Mouse (Mus musculus): ENCODE measurements at regions not wholly inside any gene's neighbourhood (a gene's known extent, or its start where the extent isn't known, plus 50 kb on each side); places are given as distances from the start of the nearest gene placed in this dataset.

- WGBS, result 41% methylated on average over 3 of the region's 3 CpGs
- ATAC-seq, result no peak
- Histone ChIP-seq H3K9ac (ENCODE audit: low read depth, low read length) (no peak overlapping the region), H3K36me3 (ENCODE audit: control insufficient read depth, insufficient read depth, low read length) (no peaks in the 10 kb centered on the region), H3K27me3 (replicated peaks; ENCODE audit: control insufficient read depth, insufficient read depth, low read length) (no peaks in the 10 kb centered on the region), H3K4me3 (ENCODE audit: low read length) (no peak overlapping the region), H3K4me2 (ENCODE audit: low read depth, low read length) (no peak overlapping the region), H3K27ac (ENCODE audit: low read length) (no peak overlapping the region), H3K4me1 (ENCODE audit: control insufficient read depth, insufficient read depth, low read length) (no peaks in the 10 kb centered on the region), H3K9me3 (ENCODE audit: control insufficient read depth, low read length) (no peaks in the 10 kb centered on the region)
Measured at GRCm38 (mm10) chr13:101235110-101235509, 401.9 kb upstream of the Slc30a5 start.

GRCm38 (mm10) chr13:101234550-101234949 is 401.3 kb upstream of the Slc30a5 start:
- H3K9ac ChIP-seq (ENCODE audit: low read depth, low read length), result no peak overlapping the region
- H3K9me3 ChIP-seq (ENCODE audit: control insufficient read depth, low read length), result no peaks in the 10 kb centered on the region
- H3K4me2 ChIP-seq (ENCODE audit: low read depth, low read length), result no peak overlapping the region
- H3K27ac ChIP-seq (ENCODE audit: low read length), result no peak overlapping the region
- H3K36me3 ChIP-seq (ENCODE audit: control insufficient read depth, insufficient read depth, low read length), result no peaks in the 10 kb centered on the region
- WGBS, result 67% methylated on average over 10 of the region's 10 CpGs
- H3K4me3 ChIP-seq (ENCODE audit: low read length), result no peak overlapping the region
- no peak for ATAC-seq
- H3K4me1 ChIP-seq (ENCODE audit: control insufficient read depth, insufficient read depth, low read length), result no peaks in the 10 kb centered on the region
- H3K27me3 ChIP-seq (replicated peaks; ENCODE audit: control insufficient read depth, insufficient read depth, low read length), result no peaks in the 10 kb centered on the region

GRCm38 (mm10) chr13:101233843-101234281 is 400.6 kb upstream of the Slc30a5 start:
- H3K9ac ChIP-seq (ENCODE audit: low read depth, low read length), result no peak overlapping the region
- no peak overlapping the region for H3K27ac ChIP-seq (ENCODE audit: low read length)
- H3K4me2 ChIP-seq (ENCODE audit: low read depth, low read length), result no peak overlapping the region
- no peaks in the 10 kb centered on the region for H3K27me3 ChIP-seq (replicated peaks; ENCODE audit: control insufficient read depth, insufficient read depth, low read length)
- 20% methylated on average over 5 of the region's 5 CpGs for WGBS
- H3K36me3 ChIP-seq (ENCODE audit: control insufficient read depth, insufficient read depth, low read length), result no peaks in the 10 kb centered on the region
- peak; percentile 40; the same call in 1 of the 2 replicates for ATAC-seq
- no peak overlapping the region for H3K4me3 ChIP-seq (ENCODE audit: low read length)
- no peaks in the 10 kb centered on the region for H3K9me3 ChIP-seq (ENCODE audit: control insufficient read depth, low read length)
- no peaks in the 10 kb centered on the region for H3K4me1 ChIP-seq (ENCODE audit: control insufficient read depth, insufficient read depth, low read length)

GRCm38 (mm10) chr13:101233181-101233842 is 400.1 kb upstream of the Slc30a5 start:
- Histone ChIP-seq H3K4me1 (ENCODE audit: control insufficient read depth, insufficient read depth, low read length) (no peaks in the 10 kb centered on the region), H3K4me3 (ENCODE audit: low read length) (no peak overlapping the region), H3K9ac (ENCODE audit: low read depth, low read length) (no peak overlapping the region), H3K27ac (ENCODE audit: low read length) (no peak overlapping the region), H3K27me3 (replicated peaks; ENCODE audit: control insufficient read depth, insufficient read depth, low read length) (no peaks in the 10 kb centered on the region), H3K4me2 (ENCODE audit: low read depth, low read length) (no peak overlapping the region), H3K36me3 (ENCODE audit: control insufficient read depth, insufficient read depth, low read length) (no peaks in the 10 kb centered on the region), H3K9me3 (ENCODE audit: control insufficient read depth, low read length) (no peaks in the 10 kb centered on the region)
- WGBS, result 43% methylated on average over 8 of the region's 8 CpGs
- ATAC-seq, result peak; percentile 59; the same call in 1 of the 2 replicates

GRCm38 (mm10) chr13:101229861-101230260 is 396.6 kb upstream of the Slc30a5 start:
- no peaks in the 10 kb centered on the region for H3K4me1 ChIP-seq (ENCODE audit: control insufficient read depth, insufficient read depth, low read length)
- no peak for ATAC-seq
- H3K36me3 ChIP-seq (ENCODE audit: control insufficient read depth, insufficient read depth, low read length), result no peaks in the 10 kb centered on the region
- H3K4me3 ChIP-seq (ENCODE audit: low read length), result no peak overlapping the region
- H3K4me2 ChIP-seq (ENCODE audit: low read depth, low read length), result no peak overlapping the region
- H3K27me3 ChIP-seq (replicated peaks; ENCODE audit: control insufficient read depth, insufficient read depth, low read length), result no peaks in the 10 kb centered on the region
- H3K9me3 ChIP-seq (ENCODE audit: control insufficient read depth, low read length), result no peaks in the 10 kb centered on the region
- no peak overlapping the region for H3K9ac ChIP-seq (ENCODE audit: low read depth, low read length)
- no peak overlapping the region for H3K27ac ChIP-seq (ENCODE audit: low read length)
- 89% methylated on average over 4 of the region's 4 CpGs for WGBS

- H3K9ac ChIP-seq (ENCODE audit: low read depth, low read length), result no peak overlapping the region
Measured at GRCm38 (mm10) chr13:101225366-101225765, 392.1 kb upstream of the Slc30a5 start.

GRCm38 (mm10) chr13:101221331-101222043 is 388.3 kb upstream of the Slc30a5 start:
- no peak overlapping the region for H3K4me2 ChIP-seq (ENCODE audit: low read depth, low read length)

More at GRCm38 (mm10) chr13:101225366-101225765, 392.1 kb upstream of the Slc30a5 start:
- Histone ChIP-seq H3K4me2 (ENCODE audit: low read depth, low read length) (no peak overlapping the region), H3K36me3 (ENCODE audit: control insufficient read depth, insufficient read depth, low read length) (no peaks in the 10 kb centered on the region), H3K27ac (ENCODE audit: low read length) (no peak overlapping the region), H3K4me3 (ENCODE audit: low read length) (no peak overlapping the region), H3K27me3 (replicated peaks; ENCODE audit: control insufficient read depth, insufficient read depth, low read length) (no peaks in the 10 kb centered on the region), H3K9me3 (ENCODE audit: control insufficient read depth, low read length) (no peaks in the 10 kb centered on the region), H3K4me1 (ENCODE audit: control insufficient read depth, insufficient read depth, low read length) (no peaks in the 10 kb centered on the region)
- 63% methylated on average over 2 of the region's 2 CpGs for WGBS
- no peak for ATAC-seq

GRCm38 (mm10) chr13:101219568-101219967 is 386.3 kb upstream of the Slc30a5 start:
- H3K4me1 ChIP-seq (ENCODE audit: control insufficient read depth, insufficient read depth, low read length), result peaks cover 10% of the 10 kb centered on the region
- WGBS, result 85% methylated on average over 5 of the region's 5 CpGs
- no peak overlapping the region for H3K4me3 ChIP-seq (ENCODE audit: low read length)
- no peak overlapping the region for H3K4me2 ChIP-seq (ENCODE audit: low read depth, low read length)
- H3K9me3 ChIP-seq (ENCODE audit: control insufficient read depth, low read length), result no peaks in the 10 kb centered on the region
- ATAC-seq, result no peak
- H3K36me3 ChIP-seq (ENCODE audit: control insufficient read depth, insufficient read depth, low read length), result no peaks in the 10 kb centered on the region
- no peak overlapping the region for H3K9ac ChIP-seq (ENCODE audit: low read depth, low read length)
- H3K27me3 ChIP-seq (replicated peaks; ENCODE audit: control insufficient read depth, insufficient read depth, low read length), result no peaks in the 10 kb centered on the region
- no peak overlapping the region for H3K27ac ChIP-seq (ENCODE audit: low read length)

More at GRCm38 (mm10) chr13:101221331-101222043, 388.3 kb upstream of the Slc30a5 start:
- Histone ChIP-seq H3K27ac (ENCODE audit: low read length) (no peak overlapping the region), H3K9me3 (ENCODE audit: control insufficient read depth, low read length) (no peaks in the 10 kb centered on the region), H3K4me3 (ENCODE audit: low read length) (no peak overlapping the region), H3K4me1 (ENCODE audit: control insufficient read depth, insufficient read depth, low read length) (peaks cover 9% of the 10 kb centered on the region), H3K9ac (ENCODE audit: low read depth, low read length) (no peak overlapping the region), H3K27me3 (replicated peaks; ENCODE audit: control insufficient read depth, insufficient read depth, low read length) (no peaks in the 10 kb centered on the region), H3K36me3 (ENCODE audit: control insufficient read depth, insufficient read depth, low read length) (no peaks in the 10 kb centered on the region)
- no peak for ATAC-seq
- 82% methylated on average over 7 of the region's 7 CpGs for whole genome bisulfite sequencing

GRCm38 (mm10) chr13:101216897-101217480 is 383.8 kb upstream of the Slc30a5 start:
- Histone ChIP-seq H3K9me3 (ENCODE audit: control insufficient read depth, low read length) (no peaks in the 10 kb centered on the region), H3K4me3 (ENCODE audit: low read length) (no peak overlapping the region), H3K36me3 (ENCODE audit: control insufficient read depth, insufficient read depth, low read length) (no peaks in the 10 kb centered on the region), H3K27me3 (replicated peaks; ENCODE audit: control insufficient read depth, insufficient read depth, low read length) (no peaks in the 10 kb centered on the region), H3K4me1 (ENCODE audit: control insufficient read depth, insufficient read depth, low read length) (peaks cover 10% of the 10 kb centered on the region), H3K27ac (ENCODE audit: low read length) (0 out of 2 replicates have a peak overlapping the region, but pooled peaks have one; percentile 21), H3K4me2 (ENCODE audit: low read depth, low read length) (0 out of 2 replicates have a peak overlapping the region, but pooled peaks have one; percentile 11), H3K9ac (ENCODE audit: low read depth, low read length) (no peak overlapping the region)
- peak; percentile 78 for ATAC-seq
- 61% methylated on average over 8 of the region's 8 CpGs for WGBS

Data from intestine, embryonic 16.5 days (tissue).